Mouse (Mus musculus) erythroid progenitor cell, adult 5-6 weeks (primary cell): Measurements from ENCODE around the gene Kif3b. TPM values are rescaled to one million over a fixed set of nuclear protein-coding genes. Genes with fewer than 3 reads are reported as not detected.

Source experiments
- ATAC-seq: replicated peaks from 2 replicates; pipeline ENCODE4 v1.8.0; 2016; ENCODE audit warnings: moderate number of reproducible peaks, mild to moderate bottlenecking, moderate TSS enrichment, inconsistent platforms; ENCODE audit not compliant: poor library complexity, low FRiP score, severe bottlenecking
- total RNA-seq, 2 experiments: library from RNA; stranded (forward) in 1 of 2; stranded (reverse) in 1 of 2; fragments of 150-400 nt in 1 of 2; fragments of 186-747, 209-891 nt in 1 of 2; gene quantifications; 2 replicates each; pipeline versions ENCODE4 v1.2.3 to v1.2.4; 2015 to 2017; ENCODE audit warnings: low replicate concordance in 2 of 2

Gene Kif3b
- total RNA-seq, 2 experiments from 2014 or later: 1.4 to 2.5 TPM

DNA sequence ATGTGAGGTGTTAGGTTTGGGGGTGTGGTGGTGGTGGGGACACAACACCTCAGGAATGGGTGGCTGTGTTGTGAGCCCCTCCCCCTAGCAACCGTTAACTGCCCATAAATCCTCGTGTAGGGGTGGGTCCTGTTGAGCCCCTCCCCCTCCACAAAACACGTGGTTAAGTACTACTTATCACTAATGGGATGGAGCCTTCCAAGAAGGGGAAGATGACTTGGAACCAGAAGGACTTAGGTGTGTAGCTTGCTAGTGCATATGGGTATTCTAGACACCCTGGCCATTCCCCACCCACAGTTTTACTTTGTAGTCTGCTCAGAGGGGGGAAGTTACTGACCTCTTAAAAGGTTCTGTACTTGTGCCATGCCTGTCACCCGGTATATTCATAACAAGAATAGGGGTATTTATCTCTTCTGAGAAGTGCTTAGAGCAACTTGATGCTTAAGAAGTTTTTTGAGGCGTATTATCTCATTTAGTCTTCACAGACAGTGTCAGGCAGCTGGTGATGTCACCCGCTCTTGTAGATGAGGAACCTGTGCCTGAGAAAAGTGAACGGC lies 1.2 kb downstream of the Kif3b start:
- no peak for ATAC-seq

DNA sequence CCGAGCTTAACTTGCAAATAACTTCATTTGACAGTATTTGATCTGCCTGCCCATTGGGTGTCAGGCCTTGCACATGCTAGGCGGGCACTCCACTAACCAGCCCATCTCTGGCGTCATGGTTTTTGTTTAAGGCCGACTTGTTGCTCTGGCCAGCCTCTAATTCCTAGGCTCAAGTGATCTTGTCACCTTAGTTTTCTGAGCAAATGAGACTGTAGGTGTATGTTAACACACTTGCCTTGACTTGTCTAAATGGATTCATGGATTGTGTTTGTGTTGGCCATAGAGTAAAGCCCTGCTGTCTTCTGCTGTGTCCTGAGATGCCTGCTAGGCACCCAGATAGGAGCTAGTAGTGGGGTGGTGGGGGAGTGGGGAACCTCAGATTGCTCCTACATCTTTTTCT lies 4.0 kb downstream of the Kif3b start:
- no peak for ATAC-seq

DNA sequence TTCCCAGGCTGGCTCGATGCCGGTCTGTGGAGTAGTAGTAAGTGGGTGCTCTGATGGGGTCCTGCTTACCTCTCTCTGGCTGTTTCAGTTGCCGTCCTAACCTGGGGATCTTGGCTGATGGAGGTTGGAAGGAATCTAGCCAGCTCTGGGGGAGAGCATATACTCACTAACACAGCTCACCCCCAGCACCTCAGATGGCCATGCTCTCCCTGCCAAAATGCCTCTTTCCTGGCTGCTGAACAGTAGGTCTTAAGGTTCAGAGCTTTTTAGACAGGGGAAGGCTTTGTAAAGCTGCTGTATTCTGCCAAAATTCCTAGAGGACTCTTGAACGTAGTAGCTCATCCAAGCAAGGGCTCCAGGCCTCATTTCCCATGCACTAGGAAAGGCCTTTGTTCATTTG lies 6.6 kb downstream of the Kif3b start:
- no peak for ATAC-seq

DNA sequence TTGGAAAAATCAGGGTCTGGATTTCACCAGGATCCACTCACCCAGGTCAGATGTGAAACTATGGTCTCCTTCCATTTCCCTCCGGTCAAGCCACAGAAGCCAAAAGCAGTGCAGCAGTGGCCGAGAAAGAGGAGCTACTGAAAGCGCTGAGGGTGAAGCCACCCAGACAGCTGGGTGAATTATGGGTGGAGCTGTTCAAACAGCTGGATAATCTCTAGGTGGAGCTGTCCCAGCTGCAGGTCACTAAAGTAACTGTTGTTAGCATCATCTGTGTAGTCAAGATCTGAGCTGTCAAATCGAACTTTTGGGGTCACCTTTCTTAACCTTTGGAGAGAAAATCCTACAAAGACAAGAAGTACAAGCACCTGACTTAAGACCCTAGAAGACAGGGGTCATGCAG lies 7.2 kb downstream of the Kif3b start:
- ATAC-seq: peak; percentile 80

- no peak for ATAC-seq
Measured at GRCm38 (mm10) chr2:153298863-153299262, 7.7 kb downstream of the Kif3b start.

DNA sequence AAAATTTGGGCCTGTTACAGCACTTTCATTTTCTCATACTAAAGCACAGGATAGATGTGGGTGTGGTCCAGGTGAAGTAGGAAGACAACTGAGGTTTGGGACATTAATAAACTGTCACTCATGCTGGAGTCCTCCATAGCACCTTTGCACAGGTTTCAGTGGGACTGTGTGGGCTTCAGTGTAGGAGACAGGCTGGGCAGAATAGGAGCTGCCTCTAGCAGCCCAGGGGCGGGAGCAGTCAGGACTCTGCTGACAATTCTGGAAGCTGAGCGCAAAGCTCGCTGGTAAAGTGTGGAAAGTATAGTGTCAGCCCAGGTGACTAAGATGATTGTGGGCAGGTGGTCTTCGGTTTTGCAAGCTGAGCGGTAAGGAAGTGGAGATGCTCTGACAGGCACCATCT lies 9.9 kb downstream of the Kif3b start:
- ATAC-seq: no peak

DNA sequence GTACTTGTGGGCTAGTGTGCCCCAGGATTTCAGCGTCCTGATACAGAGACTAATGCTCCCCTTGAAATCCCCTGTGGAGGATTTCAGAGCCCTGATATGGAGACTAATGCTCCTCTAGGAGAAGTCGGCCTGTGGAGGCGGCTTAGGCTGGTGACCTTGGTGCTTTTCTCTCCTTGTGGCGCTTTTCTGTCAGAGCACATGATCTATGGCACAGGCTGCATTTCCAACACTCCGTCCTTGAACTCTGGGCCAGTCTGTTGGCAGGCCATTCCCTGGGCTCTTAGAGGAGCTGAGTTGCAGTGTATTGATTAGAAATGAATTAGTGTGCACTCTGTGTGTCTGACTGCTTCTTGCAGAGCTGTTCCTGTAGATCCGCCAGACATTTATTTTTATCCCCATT lies 14.0 kb downstream of the Kif3b start:
- ATAC-seq: no peak

DNA sequence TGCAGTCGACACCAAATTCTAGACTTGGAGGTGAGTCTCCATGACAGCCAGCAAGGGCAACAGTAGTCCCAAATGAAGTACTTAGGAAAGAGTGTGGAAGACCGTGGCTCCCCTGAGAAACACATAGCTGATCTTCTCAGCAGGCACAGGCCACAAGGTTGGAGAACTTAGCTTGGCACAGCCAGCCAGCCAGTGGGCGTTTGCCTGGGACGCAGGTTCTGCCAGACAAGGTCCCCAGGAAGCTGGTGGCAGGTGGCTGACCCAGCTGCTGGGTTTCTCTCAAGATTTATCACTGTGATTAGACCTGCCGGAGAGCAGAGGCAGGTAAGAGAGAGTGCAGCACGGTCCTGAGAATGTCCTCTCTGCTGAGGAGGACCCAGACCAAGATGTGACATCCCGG lies 17.4 kb downstream of the Kif3b start:
- no peak for ATAC-seq

GRCm38 (mm10) chr2:153309106-153309505 lies 17.9 kb downstream of the Kif3b start:
- no peak for ATAC-seq

- ATAC-seq: no peak
Measured at GRCm38 (mm10) chr2:153310228-153310627, 19.0 kb downstream of the Kif3b start.

- ATAC-seq: no peak
Measured at GRCm38 (mm10) chr2:153312884-153313283, 21.7 kb downstream of the Kif3b start.

GRCm38 (mm10) chr2:153318408-153318807 lies 27.2 kb downstream of the Kif3b start:
- ATAC-seq: no peak

DNA sequence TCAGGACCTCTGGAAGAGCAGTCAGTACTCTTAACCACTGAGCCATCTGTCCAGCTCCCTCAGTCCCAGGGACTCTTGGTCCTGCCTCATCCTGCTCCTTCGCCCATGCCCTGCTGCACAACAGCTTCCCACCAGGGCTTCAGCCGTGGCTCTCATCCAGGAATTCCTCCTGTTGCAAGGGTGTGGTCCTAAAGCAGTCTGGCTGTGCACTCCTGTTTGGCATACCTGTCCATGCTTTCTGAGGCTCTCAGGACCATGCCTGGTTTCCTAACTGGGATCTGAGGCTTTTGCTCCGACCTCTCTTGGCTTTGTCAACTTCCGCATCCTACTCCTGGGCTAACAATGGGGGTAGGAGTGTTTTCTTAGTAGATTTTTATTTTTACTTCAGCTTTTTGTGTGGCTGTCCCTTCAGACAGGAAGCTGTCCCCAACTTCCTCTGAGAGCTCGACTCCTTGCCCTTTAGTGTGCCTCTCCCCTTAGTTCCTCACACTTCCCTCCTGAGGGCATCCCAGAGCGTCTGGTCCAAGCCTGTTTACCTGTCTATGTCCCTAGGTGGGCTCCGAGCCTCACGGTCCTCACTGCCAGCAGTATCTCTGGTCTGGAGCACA lies 27.9 kb downstream of the Kif3b start:
- no peak for ATAC-seq

DNA sequence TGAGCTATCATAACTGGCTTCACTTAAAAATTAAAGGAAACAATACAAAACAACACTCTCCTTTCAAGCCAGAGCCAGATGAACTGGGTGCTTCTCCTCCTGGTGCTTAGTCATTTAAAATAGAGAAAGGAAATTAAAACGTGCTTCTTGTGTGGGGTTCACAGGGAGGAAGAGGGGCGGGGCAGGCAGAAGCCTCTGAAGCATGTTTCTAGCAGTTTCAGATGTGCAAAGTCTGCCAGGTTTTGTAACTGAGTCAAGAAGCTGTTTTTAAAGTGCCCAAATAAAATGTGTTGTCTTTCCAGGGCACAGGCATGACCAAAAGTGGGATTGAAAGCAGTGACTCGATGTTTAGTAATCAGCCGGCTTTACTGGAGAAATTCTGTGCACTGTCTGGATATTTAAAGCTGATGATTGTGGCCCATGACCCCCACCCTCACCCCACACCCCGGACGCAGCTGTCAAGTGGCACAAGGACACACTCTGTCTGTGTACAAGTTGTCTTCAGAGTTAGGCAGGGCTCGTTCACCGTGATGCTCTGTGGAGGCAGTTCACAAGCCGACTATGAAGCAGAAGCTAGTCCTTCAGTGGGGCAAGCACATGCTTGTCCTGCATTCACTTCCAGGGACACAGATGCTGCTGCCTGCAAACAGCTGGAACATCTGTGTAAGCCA lies 34.6 kb downstream of the Kif3b start:
- no peak for ATAC-seq

DNA sequence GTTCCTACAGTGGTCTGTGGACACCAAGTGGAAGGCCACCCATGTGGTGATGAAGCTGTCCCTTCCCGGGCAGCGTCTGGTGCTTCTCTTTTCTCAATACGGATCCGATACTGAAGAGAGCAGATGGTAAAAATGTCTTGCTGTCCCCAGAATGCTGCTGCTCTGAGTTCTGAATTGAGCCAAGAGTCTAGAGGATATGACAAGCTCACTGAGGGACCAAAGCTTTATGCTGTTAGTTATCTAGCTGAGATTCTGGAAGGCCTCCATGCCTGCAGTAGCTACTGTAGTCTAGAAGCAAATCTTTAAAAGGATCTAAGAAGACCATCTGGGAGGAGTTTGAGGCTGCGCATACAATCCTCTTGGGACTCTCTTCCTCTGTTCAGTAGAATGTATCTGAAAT lies 41.1 kb downstream of the Kif3b start:
- no peak for ATAC-seq

- ATAC-seq: 0 out of 2 replicates have a peak, but pooled peaks have one; percentile 32
Measured at GRCm38 (mm10) chr2:153332981-153333380, 41.8 kb downstream of the Kif3b start.

DNA sequence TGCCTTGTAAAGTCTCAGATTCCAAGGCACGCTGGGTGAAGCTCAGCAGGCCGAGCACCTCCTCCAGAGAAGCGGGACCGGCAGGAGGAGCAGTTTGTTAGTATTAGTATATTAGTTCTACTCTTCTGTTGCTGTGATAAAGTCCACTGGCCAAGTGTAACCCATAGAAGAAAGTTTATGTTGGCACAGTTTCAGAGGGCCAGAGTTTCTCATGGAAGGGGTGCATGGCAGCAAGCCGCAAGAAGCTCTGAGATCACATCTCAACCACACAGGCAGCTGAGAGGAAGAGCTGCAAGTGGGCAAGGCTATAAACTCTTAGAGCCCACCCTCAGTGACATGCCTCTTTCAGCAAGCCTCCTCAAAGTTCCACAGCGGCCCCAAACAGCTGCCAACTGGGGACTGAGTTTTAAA lies 42.6 kb downstream of the Kif3b start:
- ATAC-seq: no peak

GRCm38 (mm10) chr2:153334281-153334680 lies 43.1 kb downstream of the Kif3b start:
- ATAC-seq: no peak

DNA sequence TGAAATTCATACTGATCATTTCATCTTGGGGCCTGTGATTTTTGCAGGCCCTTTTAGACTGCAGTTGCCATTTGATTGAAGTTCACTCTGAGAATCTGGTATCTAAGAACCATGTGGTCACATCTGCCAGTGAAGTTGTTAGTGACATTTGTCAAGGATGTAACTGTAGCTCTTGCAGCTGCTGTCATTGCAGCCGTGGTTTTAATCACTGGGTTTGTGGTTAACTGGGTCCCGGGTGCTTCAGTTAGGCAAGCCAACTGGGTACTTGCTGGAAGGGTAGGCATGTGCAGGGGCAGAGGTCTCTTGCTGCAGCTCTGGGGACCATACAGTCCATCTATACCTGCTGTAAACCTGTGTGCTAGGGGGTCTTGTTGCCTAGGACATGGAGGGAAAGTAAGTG lies 44.9 kb downstream of the Kif3b start:
- ATAC-seq: no peak

- ATAC-seq: no peak
Measured at GRCm38 (mm10) chr2:153338361-153339350, 47.4 kb downstream of the Kif3b start.
